Mouse (Mus musculus): ENCODE measurements around the gene Rbl1.
"Not testable (repeated sequence)": the region's sequence is repeated elsewhere in the genome, so short reads cannot be mapped to it uniquely, and the experiment has no call there.

Gene Rbl1

GRCm38 (mm10) chr2:157204366-157205218, at the start of gene Rbl1:
Rbl1 (minus strand) TSS chr2:157204534.
- peak; percentile 92 for DNase-seq

- no peak for DNase-seq
Measured at GRCm38 (mm10) chr2:157248111-157248510, 43.8 kb upstream of the Rbl1 start.

- DNase-seq = no peak
Measured at GRCm38 (mm10) chr2:157245603-157246002, 41.3 kb upstream of the Rbl1 start.

- no peak for DNase-seq
Measured at GRCm38 (mm10) chr2:157245001-157245400, 40.7 kb upstream of the Rbl1 start.

GRCm38 (mm10) chr2:157235946-157236345, 31.6 kb upstream of the Rbl1 start:
- no peak for DNase-seq

GRCm38 (mm10) chr2:157221916-157222315, 17.6 kb upstream of the Rbl1 start:
- not testable (repeated sequence) for DNase-seq

- DNase-seq = no peak
Measured at GRCm38 (mm10) chr2:157220108-157220507, 15.8 kb upstream of the Rbl1 start.

- DNase-seq = no peak
Measured at GRCm38 (mm10) chr2:157211731-157212130, 7.4 kb upstream of the Rbl1 start.

- peak; percentile 14 for DNase-seq
Measured at GRCm38 (mm10) chr2:157203459-157204365, 622 bp downstream of the Rbl1 start.

GRCm38 (mm10) chr2:157203026-157203425, 1.3 kb downstream of the Rbl1 start:
- DNase-seq = no peak

- no peak for DNase-seq
Measured at GRCm38 (mm10) chr2:157202361-157202760, 2.0 kb downstream of the Rbl1 start.

GRCm38 (mm10) chr2:157201081-157201830, 3.1 kb downstream of the Rbl1 start:
- no peak for DNase-seq

- DNase-seq = not testable (repeated sequence)
Measured at GRCm38 (mm10) chr2:157198405-157198804, 5.9 kb downstream of the Rbl1 start.

- DNase-seq = no peak
Measured at GRCm38 (mm10) chr2:157190651-157191050, 13.7 kb downstream of the Rbl1 start.

GRCm38 (mm10) chr2:157187223-157187622, 17.1 kb downstream of the Rbl1 start:
- no peak for DNase-seq

GRCm38 (mm10) chr2:157186504-157186903, 17.8 kb downstream of the Rbl1 start:
- DNase-seq = no peak

GRCm38 (mm10) chr2:157185022-157185660, 19.2 kb downstream of the Rbl1 start:
- no peak for DNase-seq

GRCm38 (mm10) chr2:157178167-157178566, 26.2 kb downstream of the Rbl1 start:
- DNase-seq = no peak

GRCm38 (mm10) chr2:157176248-157176647, 28.1 kb downstream of the Rbl1 start:
- DNase-seq = no peak

GRCm38 (mm10) chr2:157174416-157174815, 29.9 kb downstream of the Rbl1 start:
- no peak for DNase-seq

GRCm38 (mm10) chr2:157173555-157173954, 30.8 kb downstream of the Rbl1 start:
- DNase-seq = no peak

- DNase-seq = no peak
Measured at GRCm38 (mm10) chr2:157172984-157173383, 31.4 kb downstream of the Rbl1 start.

Data from cerebellum, adult 8-10 months (tissue).